Mouse (Mus musculus) ZHBTc4 (cell line): ENCODE measurements at regions not wholly inside any gene's neighbourhood (a gene's known extent, or its start where the extent isn't known, plus 50 kb on each side); places are given as distances from the start of the nearest gene placed in this dataset.

Source experiments
- DNase-seq: peaks from one replicate; pipeline ENCODE4 v3.0.0-alpha.2; 2011; ENCODE audit warnings: low read depth, low spot score

DNA sequence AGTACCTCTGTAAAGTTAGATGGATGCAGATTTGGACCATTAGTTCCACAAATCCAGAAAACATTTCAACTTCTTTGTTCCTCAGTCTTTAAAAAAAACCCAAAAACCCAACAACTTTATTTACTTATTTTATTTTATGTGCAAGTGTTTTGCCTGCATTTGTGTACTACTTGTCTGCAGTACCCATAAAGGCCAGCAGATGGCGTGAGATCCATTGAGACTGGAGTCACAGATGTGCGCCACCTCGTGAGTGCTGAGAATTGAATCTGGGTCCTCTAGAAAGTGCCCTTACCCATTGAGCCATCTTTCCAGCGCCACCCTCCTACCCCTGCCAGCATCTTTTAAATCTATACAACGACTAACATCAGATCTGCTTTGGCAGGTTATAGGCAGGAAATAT is 53.0 kb downstream of the Gm12689 start:
- peak; percentile 77 for DNase-seq

DNA sequence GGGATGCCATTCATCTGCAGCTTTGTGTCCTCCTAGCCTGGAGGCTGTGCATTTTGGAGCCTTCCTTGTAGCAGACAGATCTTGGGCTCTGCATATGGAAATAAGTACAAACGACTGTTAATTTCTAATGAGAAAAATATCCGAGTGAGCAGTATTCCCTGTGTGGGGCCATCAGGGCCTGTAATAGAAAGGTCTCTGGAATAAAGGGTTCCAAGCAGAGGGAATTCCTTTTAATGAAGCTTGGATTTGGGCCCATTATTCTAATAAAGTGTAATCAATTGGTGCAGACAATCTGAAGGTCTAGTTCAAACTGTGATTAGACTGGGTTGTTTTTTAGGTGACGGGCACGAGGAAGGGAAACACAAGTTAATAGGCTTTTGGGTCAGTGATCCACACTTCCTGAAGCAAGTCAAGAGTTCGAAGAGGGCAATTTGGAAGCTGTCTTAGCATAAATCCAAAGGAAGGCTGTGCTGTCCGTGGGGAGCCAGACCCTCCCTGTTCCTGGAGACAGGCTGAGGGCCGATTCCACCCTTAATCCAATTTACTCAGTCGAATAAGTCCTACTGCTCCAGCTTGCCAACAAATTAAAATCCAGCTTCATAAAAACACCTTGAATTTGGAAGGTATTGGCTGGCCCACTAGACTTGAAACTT is 57.5 kb downstream of the Gm12689 start:
- DNase-seq, result no peak

DNA sequence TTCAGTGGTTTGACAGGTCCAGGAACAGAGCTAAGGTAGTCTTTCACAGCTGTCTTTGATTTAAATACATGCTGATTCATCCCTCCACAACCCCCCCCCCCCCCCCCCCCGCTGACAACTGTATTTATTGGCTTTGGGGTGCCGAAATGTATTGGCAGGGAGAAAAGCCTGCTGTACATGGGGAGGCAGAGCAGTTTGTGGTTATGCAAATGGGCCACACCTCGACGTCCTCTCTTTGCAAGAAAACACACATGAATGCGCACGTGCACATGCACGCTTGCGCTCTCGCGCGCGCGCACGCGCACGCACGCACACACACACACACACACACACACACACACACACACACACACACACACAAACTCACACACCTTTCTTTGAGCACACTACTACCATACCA is 58.5 kb downstream of the Gm12689 start:
- DNase-seq, result peak; percentile 39

DNA sequence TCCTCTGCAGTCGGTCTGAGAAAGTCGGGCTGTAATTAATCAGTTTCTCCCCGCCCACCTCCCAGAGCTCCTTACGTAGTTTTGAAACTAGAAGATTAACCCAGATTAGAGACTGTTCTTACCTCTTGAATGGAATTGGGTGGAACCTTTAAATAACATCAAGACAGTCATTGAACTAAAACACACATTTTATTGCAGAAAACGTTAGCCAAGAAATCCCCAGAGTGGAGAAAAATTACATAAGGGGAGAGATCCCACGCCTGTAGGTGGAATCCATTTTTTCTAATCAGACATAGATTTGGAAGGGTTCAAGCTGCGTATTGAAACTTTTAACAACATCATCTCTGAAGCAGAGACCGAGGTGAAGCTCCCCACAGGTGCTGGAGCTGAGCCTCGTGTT is 59.1 kb downstream of the Gm12689 start:
- DNase-seq, result no peak

DNA sequence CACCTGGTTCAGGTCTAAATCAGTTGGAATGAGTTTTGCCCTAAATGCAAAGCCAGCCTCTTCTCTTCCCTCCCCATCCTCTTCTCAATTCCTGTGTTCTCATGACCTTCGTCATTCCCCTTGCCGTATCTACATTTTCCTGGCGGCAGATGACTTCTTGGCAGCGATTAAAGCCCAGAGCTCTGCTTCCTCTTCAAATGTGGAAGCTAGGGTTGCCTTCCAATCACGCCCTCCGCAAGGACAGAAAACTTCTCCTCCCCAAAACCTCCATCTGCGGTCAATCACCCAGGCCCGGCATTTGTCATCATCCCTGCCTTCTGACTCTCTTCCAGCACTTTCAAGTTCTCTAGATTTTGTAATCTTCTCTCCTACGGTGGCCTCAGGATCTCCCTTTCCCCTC is 72.3 kb downstream of the Gm12689 start:
- no peak for DNase-seq

DNA sequence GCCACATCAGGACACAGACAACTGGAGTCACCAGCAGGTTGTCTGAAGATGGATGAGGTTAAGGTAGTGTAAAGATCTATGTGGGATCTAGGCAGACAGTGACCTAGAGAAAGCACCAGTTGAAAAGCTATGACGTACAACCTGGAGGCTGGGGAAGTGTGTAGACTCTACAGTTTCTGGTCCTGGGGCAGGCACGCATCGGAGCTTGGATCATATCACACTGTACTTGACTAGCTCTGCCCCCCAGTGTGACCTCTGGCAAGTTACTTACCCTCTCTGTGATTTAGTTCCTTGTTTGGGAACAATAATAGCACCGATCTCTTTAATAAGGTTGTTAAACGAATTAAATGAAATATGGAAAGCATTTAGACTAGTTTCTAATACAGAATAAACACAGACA is 75.5 kb downstream of the Gm12689 start:
- DNase-seq, result no peak

DNA sequence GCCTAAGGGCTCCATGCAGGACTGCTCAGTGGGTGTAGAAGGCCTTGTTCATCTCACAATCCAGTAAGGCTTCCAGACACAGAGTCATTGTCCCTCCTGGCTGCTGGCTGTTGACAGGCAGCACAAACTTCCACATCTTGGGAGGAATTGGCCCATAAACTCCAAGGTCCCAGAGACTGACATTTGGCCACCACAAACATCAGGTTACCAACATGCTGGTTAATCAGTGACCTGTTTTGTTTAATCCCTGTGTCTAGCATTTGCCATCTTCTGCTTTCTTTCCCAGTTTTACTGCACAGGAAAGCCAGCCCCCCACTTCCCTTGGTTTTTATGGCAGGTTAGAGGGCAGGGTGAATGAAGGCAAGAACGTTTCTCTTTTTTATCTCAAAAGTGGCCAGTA is 80.5 kb downstream of the Gm12689 start:
- no peak for DNase-seq

DNA sequence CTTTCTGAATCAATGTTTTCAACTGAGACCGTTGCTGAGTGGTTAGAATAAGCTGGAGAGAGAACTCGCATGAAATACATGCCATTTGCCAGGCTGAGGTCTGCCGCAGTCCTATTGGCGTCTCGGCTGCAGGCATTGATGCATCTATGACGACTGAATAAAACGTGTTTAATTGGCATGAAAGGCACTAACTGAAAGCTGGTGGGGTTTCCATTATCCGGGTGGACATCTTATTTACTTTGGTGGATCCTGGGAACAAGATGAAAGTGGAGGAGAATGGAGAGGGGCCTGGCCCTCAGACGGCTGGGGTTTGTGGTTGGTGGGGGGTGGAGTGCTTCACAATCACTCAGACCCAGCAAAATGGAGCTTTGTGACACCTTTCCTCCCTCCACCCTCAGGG is 81.2 kb downstream of the Gm12689 start:
- no peak for DNase-seq

DNA sequence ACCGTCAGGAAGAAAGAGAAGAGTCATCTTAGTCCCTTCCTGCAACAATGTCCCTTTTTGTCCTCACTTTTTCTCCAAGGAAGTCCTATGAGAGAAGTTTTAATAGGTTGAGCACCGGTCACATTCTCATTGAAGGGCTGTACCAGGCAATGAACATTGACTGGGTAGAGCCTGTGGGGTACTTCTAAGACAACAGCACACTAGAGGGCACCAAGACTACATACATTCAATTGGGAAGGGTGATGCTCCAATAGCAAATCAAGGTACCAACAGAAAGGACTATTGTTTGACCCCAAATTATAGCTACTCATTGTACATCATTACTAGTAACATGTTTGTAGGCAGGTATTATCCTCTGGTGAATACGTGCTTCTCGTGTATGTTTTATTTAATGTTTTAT is 84.3 kb downstream of the Gm12689 start:
- DNase-seq, result no peak

DNA sequence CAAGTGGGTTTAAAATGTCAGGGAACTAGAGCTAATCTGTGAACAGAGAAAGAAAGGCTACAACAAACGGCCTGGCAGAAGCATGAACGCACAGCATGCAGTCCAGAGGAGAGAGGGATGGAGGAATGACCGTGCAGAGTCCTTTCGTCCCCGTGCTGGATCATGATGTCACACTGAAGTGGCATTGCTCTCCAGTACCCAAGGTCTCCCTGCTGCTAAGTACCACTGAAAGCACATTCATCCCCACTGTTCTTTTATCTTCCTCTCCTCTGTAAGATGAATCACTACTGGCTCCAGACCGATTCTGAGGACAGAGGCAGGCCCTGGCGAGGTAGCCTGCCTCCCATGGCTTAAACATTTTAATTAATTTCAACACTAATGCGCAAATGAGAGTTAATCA is 89.7 kb downstream of the Gm12689 start:
- DNase-seq, result no peak

DNA sequence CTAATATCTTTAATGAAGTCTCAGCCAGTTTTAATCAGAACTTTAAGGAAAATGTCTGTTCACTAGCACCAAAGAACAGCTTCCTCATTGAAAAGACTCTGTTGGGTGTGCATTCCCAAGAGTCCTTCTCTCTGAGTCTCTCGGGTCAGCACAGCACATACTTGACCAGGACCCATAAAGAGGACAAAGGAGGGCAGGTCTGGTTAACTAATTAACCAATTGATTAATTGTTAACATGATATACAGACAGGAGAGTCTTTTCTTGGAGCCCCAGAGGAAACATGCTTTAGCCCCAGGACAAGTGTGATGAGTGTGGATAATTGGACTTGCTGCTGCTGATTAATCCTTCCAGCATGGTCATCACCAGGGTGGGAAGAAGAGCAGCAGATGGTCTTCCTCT is 93.7 kb downstream of the Gm12689 start:
- no peak for DNase-seq

DNA sequence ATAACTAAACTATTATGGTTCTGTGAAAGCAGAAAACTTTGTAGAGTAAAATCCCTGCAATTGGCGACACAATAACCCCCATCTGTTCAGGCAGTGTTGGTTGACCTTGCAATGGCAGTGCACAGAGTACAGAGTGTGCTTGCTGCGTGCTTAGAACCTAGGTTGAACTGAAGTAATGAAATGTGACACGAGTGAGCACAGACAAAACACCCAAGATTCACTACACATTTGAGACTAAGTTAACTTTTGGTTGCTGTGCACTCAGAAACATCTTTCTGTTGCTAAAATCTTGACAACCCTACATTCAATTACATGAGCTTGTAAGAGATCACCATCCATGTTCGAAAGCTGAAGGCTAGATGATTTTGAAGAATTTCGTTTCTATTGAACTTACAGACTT is 97.3 kb downstream of the Gm12689 start:
- DNase-seq, result no peak

DNA sequence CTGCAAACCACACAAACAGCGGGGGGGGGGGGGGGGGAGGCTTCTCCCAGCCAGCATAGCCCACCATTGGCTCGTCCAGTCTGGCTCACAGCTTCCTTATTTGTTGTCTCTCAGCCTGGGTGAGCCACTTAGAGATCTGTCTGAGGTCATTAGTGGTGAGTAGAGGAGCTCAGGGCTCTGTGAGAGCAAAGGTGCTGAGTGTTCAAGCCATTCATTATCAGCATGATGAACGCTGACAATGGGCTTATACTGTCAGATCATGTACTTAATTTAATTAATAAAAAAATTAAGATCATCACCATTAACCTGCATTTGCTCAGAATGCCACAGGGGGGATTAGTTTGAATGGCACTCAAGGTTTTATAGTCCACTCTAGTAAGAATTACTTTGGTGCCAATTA is 98.5 kb downstream of the Gm12689 start:
- no peak for DNase-seq

DNA sequence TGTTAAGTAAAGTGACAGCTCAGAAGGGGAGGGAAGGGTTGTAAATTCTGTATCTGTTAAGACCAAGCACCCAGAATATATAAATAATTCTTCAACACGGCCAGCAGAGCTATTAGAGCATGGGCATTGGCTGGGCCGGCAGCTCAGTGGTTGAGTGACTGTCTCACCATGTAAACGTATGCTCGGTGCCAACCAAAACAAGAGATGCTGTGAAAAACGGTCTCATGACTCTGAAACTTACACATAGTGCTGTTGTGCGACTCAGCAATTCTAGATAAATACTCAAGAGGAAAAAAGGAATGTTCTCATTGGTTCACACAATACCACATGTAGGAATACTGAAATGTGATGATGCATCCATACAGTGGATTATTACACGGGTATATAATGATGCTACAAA is 111.8 kb downstream of the Gm12689 start:
- DNase-seq, result no peak

DNA sequence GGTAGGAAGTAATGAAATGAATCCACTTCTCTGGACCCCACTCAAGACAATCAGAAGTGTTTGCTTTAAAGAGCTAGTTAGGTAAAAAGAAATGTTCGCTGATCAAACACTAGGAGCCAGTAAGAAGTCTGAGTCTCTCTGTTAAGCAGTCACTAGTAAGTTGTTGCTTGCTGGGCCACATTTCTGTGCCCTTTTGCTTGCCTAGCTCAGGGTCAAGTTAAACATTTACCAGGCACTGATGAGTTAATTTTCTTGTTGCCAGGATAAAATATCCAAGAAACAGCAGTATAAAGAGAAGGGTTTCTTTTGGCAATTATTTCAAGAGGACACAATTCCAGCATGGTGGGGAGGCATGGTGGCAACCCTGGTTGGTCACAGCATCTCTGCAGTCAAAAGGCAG is 127.7 kb downstream of the Gm12689 start:
- DNase-seq, result no peak

DNA sequence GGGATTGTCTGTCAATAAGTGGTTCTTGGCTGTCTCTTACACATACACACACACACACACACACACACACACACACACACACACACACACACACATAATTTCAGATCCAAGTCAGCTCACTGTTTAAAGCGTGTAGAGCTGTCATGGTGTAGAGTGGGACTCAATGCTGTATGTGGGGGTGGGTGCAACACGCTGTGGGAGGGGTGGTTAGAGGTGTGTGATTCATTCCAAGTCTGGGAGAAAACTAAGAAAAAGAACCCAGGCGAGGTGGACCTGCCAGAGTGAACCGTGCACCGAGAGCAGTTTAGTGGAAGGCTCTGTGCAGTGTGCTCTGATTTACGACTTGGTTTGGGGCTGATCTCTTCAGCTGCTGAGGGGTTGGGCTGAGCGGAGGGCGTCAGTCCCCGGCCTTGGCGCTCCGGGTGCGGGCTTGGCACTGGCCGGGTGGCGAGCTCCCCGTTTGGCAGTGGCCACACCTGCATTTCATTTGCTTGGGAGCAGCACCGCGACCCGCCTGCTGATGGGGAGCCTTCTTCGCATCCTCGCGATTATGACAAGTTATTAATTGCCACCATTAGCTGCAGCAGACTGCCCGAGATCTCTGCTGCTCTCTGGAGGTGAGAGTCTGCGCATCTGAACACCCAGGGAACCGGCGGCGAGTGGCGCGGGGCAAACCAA is 149.5 kb downstream of the Gm12689 start:
- DNase-seq, result peak; percentile 53

DNA sequence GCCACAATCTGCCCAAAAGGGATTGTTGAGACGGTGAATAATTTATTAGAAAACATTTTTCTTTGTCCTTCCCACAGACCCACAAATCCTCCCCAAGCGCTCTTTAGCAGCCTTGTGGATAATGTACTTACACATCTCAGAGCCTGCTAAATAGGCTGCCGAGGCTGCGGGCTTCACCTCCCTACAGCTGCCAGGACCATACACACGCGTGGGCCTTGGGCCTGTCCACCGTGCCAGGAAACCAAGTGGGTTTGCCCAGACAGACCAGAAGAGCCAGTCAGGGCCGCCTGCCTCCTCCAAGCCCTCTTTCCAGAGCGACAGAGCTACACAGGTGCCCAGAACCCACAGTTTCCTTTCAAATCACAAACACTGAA is 150.0 kb downstream of the Gm12689 start:
- no peak for DNase-seq

DNA sequence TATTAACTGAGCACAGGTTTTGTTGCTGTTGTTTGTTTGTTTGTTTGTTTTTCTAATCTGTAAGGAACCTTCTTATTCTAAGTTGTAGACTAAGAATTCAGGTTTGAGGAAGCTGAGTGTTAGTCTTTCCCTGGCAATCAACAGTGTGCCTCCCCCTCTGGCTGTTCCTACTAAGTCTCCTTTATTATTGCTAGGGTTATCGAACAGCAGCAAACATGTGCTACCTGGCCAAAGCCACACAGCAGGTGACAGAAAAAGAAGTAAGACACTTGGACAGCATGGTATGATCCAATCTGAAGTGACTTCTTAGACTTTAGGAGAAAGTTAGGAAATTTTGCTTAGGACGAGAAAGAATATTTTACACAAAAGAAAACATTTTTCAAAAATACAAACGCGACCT is 163.3 kb downstream of the Gm12689 start:
- DNase-seq, result no peak

DNA sequence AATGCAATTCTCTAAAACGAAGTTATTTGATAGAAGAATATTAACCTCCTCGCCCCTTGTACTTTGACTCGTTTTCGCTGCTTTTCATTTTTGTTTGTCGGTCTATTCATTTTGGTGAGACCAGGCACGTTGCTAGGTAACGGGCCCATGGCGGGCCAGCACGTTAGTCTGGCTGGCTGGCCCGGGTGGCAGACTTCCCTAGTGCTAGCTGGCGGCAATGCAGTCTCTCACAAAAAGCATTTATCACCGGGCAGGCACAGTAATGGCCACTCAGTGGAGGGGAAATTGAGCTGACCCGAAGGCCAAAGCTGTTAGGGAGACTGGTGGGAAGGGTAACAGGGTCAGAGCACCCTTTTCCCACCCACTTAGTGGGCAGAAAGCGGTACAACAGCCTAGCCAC is 163.7 kb downstream of the Gm12689 start:
- DNase-seq, result peak; percentile 48

DNA sequence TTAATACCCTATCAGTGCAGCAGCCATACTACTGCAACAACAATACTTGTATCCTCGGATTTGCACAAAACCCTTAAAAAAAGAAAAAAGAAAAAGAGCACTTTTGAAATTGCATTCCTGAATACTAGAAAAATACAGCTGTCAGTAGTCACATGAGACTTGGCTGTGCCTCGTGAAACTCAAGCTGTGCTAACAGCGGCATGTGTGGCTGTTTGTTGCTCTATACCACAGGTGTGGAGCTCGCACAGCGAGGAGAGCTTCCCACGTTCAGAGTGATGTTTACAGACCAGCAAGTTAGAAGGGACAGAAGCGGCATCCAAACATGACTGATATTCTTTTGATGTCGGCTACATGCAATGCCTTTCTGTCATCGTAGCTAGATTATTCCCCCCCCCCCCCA is 169.8 kb downstream of the Gm12689 start:
- no peak for DNase-seq

DNA sequence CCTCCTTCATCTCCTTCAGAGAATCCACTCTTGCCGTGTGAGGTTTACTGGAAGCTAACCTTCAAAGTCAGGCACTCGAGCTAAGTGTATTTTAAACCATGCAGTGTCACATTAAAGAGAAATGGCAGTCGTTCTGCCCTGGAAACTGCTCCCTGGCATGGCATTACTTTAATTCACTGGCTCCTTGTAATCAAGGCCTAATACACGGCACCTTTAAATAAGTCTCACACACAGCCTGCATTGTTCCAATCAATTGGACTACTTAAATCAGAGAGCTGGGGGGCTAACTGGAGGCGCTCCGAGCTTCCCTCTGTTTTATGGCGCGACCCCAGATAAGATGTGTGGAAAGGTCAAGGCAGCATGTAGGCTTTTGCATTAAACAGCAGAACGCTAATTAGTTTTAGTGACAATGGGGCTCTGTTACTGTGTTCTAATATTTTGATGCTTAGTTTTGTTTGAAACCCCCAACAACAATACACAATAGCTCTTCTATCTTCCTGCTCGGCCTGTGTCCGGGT is 180.1 kb downstream of the Gm12689 start:
- no peak for DNase-seq

DNA sequence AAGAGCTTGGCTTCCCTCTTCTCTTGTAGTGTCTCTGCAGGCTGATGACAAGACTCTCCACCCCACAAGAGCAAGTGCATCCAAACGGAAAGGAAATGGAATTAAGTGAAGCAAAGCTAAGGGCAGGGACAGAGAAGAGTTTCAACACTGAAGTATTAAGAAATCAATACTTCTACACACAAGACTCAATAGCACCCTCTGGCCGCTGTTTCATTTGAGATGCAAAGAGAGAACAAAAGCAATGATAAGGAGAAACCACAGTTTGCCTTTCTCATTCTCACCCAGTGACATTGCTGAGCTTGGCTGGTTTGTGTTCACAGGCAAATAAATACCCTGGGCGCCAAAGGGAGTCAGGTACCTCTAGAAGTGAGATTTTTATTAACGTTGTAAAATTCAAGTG is 171.8 kb upstream of the Foxd3 start:
- DNase-seq, result no peak
